Mouse (Mus musculus): ENCODE results near the gene Olfr1318. TPM values are rescaled to one million over a fixed set of nuclear protein-coding genes. Genes with fewer than 3 reads are reported as not detected.

Olfr1318 gene
- not detected for polyA plus RNA-seq (2014; fragmentation: Illumina TruSeq; extraction: RNeasy Lipid Tissue Mini Kit (QIAGEN cat#74804); ENCODE audit: insufficient read depth, low read depth, low replicate concordance)

DNA sequence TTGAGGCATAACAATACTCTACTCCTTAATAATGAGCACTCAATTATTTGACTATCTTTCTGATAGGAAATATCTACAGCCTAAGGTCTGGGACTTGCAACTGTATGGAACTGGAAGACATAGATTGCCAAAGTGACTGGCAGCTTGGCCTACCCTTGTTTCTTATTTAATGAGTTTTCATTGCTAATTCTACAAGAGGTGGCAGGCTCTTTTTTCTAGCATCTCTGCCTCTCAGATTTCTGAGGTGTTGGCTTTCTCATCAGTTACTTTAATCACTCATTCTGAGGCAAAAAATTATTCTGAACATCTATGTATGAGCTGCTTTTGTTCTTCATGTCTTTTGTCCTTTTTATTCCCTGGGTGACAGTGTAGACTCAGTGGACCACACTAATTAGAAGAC, at the start of gene Olfr1318:
Gene Olfr1318 (plus strand): TSS at position 301 of the 400 bp plus-strand sequence.

DNA sequence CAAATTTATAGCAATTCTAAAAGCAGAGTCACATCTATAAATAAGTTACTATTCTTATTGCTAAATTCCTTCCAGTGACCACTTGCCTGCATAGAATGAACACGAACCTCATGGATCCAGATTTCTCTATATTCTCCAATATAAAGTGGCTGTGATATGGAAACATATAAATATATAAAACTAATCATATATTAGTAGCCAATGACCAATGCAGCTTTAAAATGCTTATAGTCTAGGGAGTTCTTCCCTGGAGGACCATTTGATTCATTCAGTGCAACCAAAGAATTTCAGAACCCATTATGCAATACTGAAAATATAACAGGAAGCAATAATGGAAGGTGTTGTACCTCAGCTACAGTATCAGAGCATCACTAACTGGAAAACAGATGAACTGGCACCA, 38.7 kb upstream of the Olfr1318 start, which contains the start of gene Olfr1315-ps1:
Gene Olfr1315-ps1 (minus strand): TSS at position 101 of the 400 bp plus-strand sequence.

DNA sequence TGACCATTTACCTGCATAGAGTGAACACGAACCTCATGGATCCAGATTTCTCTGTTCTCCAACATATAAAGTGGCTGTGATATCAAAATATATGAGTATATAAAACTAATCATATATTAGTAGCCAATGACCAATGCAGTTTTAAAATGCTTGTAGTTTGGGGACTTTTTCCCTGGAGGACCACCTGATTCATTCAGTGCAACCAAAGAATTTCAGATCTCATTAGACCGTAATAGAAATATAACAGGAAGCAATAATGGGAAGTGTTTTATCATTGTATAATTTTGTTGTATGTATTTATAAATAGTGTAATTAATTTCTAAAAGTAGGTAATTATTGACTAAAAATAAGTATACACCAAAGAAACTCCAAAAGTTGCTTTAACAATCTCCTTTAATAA, 19.1 kb upstream of the Olfr1318 start, which contains the start of gene Olfr1316:
Gene Olfr1316 (minus strand): TSS at position 101 of the 400 bp plus-strand sequence.

DNA sequence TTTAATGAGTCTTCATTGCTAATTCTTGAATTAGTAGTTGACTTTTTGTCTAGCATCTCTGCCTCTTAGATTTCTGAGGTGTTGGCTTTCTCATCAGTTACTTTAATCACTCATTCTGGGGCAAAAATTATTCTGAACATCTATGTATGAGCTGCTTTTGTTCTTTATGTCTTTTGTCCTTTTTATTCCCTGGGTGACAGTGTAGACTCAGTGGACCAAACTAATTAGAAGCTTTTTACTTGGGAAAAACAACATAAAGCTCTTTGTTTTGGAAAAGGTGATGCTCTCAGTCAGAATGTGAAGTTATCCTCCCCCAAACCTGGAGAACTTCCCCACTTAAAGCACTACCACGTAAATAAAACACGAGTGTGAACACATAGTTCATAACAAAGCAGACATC, 14.0 kb upstream of the Olfr1318 start, which contains the start of gene Olfr1317:
Gene Olfr1317 (plus strand): TSS at position 301 of the 400 bp plus-strand sequence.

Other genes starting within 250 kb of the Olfr1318 start
- gene Olfr1306, start 237.9 kb upstream of the Olfr1318 start, polyA plus RNA-seq (2014; fragmentation: Illumina TruSeq; extraction: RNeasy Lipid Tissue Mini Kit (QIAGEN cat#74804); ENCODE audit: insufficient read depth, low read depth, low replicate concordance) = not detected
- gene Olfr1307, start 204.8 kb upstream of the Olfr1318 start, polyA plus RNA-seq (2014; fragmentation: Illumina TruSeq; extraction: RNeasy Lipid Tissue Mini Kit (QIAGEN cat#74804); ENCODE audit: insufficient read depth, low read depth, low replicate concordance) = not detected
- gene Olfr1308, start 189.3 kb upstream of the Olfr1318 start, polyA plus RNA-seq (2014; fragmentation: Illumina TruSeq; extraction: RNeasy Lipid Tissue Mini Kit (QIAGEN cat#74804); ENCODE audit: insufficient read depth, low read depth, low replicate concordance) = not detected
- gene Olfr1309, start 163.9 kb upstream of the Olfr1318 start, polyA plus RNA-seq (2014; fragmentation: Illumina TruSeq; extraction: RNeasy Lipid Tissue Mini Kit (QIAGEN cat#74804); ENCODE audit: insufficient read depth, low read depth, low replicate concordance) = not detected
- gene Olfr1310, start 141.5 kb upstream of the Olfr1318 start, polyA plus RNA-seq (2014; fragmentation: Illumina TruSeq; extraction: RNeasy Lipid Tissue Mini Kit (QIAGEN cat#74804); ENCODE audit: insufficient read depth, low read depth, low replicate concordance) = not detected
- not detected for gene Olfr1311, start 129.8 kb upstream of the Olfr1318 start, polyA plus RNA-seq (2014; fragmentation: Illumina TruSeq; extraction: RNeasy Lipid Tissue Mini Kit (QIAGEN cat#74804); ENCODE audit: insufficient read depth, low read depth, low replicate concordance)
- not detected for gene Olfr1312, start 104.0 kb upstream of the Olfr1318 start, polyA plus RNA-seq (2014; fragmentation: Illumina TruSeq; extraction: RNeasy Lipid Tissue Mini Kit (QIAGEN cat#74804); ENCODE audit: insufficient read depth, low read depth, low replicate concordance)
- gene Olfr1313, start 76.4 kb upstream of the Olfr1318 start, polyA plus RNA-seq (2014; fragmentation: Illumina TruSeq; extraction: RNeasy Lipid Tissue Mini Kit (QIAGEN cat#74804); ENCODE audit: insufficient read depth, low read depth, low replicate concordance) = not detected
- gene Olfr1314, start 57.4 kb upstream of the Olfr1318 start, polyA plus RNA-seq (2014; fragmentation: Illumina TruSeq; extraction: RNeasy Lipid Tissue Mini Kit (QIAGEN cat#74804); ENCODE audit: insufficient read depth, low read depth, low replicate concordance) = not detected
- not detected for gene Olfr1315-ps1, start 38.8 kb upstream of the Olfr1318 start, polyA plus RNA-seq (2014; fragmentation: Illumina TruSeq; extraction: RNeasy Lipid Tissue Mini Kit (QIAGEN cat#74804); ENCODE audit: insufficient read depth, low read depth, low replicate concordance)
- gene Olfr1316, start 19.2 kb upstream of the Olfr1318 start, polyA plus RNA-seq (2014; fragmentation: Illumina TruSeq; extraction: RNeasy Lipid Tissue Mini Kit (QIAGEN cat#74804); ENCODE audit: insufficient read depth, low read depth, low replicate concordance) = not detected
- not detected for gene Olfr1317, start 13.9 kb upstream of the Olfr1318 start, polyA plus RNA-seq (2014; fragmentation: Illumina TruSeq; extraction: RNeasy Lipid Tissue Mini Kit (QIAGEN cat#74804); ENCODE audit: insufficient read depth, low read depth, low replicate concordance)
- gene Lpcat4, start 85.3 kb downstream of the Olfr1318 start, polyA plus RNA-seq (2014; fragmentation: Illumina TruSeq; extraction: RNeasy Lipid Tissue Mini Kit (QIAGEN cat#74804); ENCODE audit: insufficient read depth, low read depth, low replicate concordance) = 12.9 TPM
- not detected for gene Nutm1, start 105.1 kb downstream of the Olfr1318 start, polyA plus RNA-seq (2014; fragmentation: Illumina TruSeq; extraction: RNeasy Lipid Tissue Mini Kit (QIAGEN cat#74804); ENCODE audit: insufficient read depth, low read depth, low replicate concordance)
- 89.4 TPM for gene Nop10, start 107.7 kb downstream of the Olfr1318 start, polyA plus RNA-seq (2014; fragmentation: Illumina TruSeq; extraction: RNeasy Lipid Tissue Mini Kit (QIAGEN cat#74804); ENCODE audit: insufficient read depth, low read depth, low replicate concordance)
- 16.7 TPM for gene Slc12a6, start 111.6 kb downstream of the Olfr1318 start, polyA plus RNA-seq (2014; fragmentation: Illumina TruSeq; extraction: RNeasy Lipid Tissue Mini Kit (QIAGEN cat#74804); ENCODE audit: insufficient read depth, low read depth, low replicate concordance)
- gene Gm21985, start 112.1 kb downstream of the Olfr1318 start, polyA plus RNA-seq (2014; fragmentation: Illumina TruSeq; extraction: RNeasy Lipid Tissue Mini Kit (QIAGEN cat#74804); ENCODE audit: insufficient read depth, low read depth, low replicate concordance) = not detected
- 93.4 TPM for gene Emc4, start 213.8 kb downstream of the Olfr1318 start, polyA plus RNA-seq (2014; fragmentation: Illumina TruSeq; extraction: RNeasy Lipid Tissue Mini Kit (QIAGEN cat#74804); ENCODE audit: insufficient read depth, low read depth, low replicate concordance)
- 7.7 TPM for gene Katnbl1, start 225.0 kb downstream of the Olfr1318 start, polyA plus RNA-seq (2014; fragmentation: Illumina TruSeq; extraction: RNeasy Lipid Tissue Mini Kit (QIAGEN cat#74804); ENCODE audit: insufficient read depth, low read depth, low replicate concordance)

Measured in lung, adult 10 weeks (tissue).